Mouse (Mus musculus) erythroblast, adult 5-6 weeks (primary cell): ENCODE data around the gene Btrc. TPM values are rescaled to one million over a fixed set of nuclear protein-coding genes. Genes with fewer than 3 reads are reported as not detected.
"Not testable (repeated sequence)": the region's sequence is repeated elsewhere in the genome, so short reads cannot be mapped to it uniquely, and the experiment has no call there.

ENCODE experiments used
- ATAC-seq: replicated peaks from 2 replicates; pipeline ENCODE4 v1.8.0; 2016; ENCODE audit warnings: moderate number of reproducible peaks, mild to moderate bottlenecking, moderate TSS enrichment, inconsistent platforms; ENCODE audit not compliant: poor library complexity, low FRiP score, severe bottlenecking
- total RNA-seq, 2 experiments: library from RNA; stranded (forward) in 1 of 2; stranded (reverse) in 1 of 2; fragments of 150-400 nt in 1 of 2; fragments of 200-764, 138-1000 nt in 1 of 2; gene quantifications; 2 replicates each; pipeline versions ENCODE4 v1.2.3 to v1.2.4; 2015 to 2017; ENCODE audit warnings: low replicate concordance in 2 of 2

The Btrc gene
- total RNA-seq, 2 experiments from 2014 or later, result 357 to 645 TPM

- no peak for ATAC-seq
These were observed 152.7 kb downstream of the Btrc start for GRCm38 (mm10) chr19:45516264-45516663.

DNA sequence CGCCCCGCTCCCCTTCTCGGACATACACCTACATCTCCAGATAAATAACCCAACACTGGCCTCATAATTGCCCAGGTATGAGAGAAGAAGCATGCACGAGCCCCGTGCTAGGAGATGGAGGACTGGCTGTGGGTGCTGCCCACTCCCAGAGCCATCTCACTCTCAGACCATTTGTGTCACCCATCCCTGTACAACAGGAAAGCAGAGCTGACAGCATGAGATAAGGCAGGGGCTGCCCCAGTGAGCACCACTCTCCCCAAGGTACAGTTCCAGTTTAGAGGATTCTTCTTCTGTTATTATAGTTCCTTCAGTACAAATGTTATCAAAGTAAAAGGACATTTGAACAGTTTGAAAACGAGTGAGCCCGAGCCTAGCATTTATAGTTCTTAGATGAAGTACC lies 163.8 kb downstream of the Btrc start:
- no peak for ATAC-seq

- no peak for ATAC-seq
These were observed 164.5 kb downstream of the Btrc start for GRCm38 (mm10) chr19:45527931-45528534.

DNA sequence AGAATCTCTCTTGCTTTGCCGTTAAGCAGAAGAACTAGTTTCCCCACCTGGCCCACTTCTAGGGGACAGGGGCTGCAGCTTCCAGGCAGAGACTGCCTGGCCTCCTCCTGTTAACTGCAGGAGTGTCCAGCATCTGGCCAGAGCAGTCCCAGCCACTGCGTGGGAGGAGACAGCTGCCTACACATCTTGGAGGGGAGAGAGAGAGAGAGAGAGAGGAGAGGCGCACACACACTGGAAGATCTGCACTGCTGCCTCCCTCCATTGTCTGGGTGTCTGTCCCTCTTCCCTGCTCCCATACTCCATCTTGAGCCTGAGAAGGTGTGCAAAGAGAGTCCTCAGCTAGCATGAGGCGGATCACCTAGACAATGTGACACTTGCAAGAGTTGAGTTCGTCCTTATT lies 165.8 kb downstream of the Btrc start:
- no peak for ATAC-seq

- ATAC-seq, result 0 out of 2 replicates have a peak, but pooled peaks have one; percentile 14
These were observed 166.9 kb downstream of the Btrc start for GRCm38 (mm10) chr19:45530200-45530995.

DNA sequence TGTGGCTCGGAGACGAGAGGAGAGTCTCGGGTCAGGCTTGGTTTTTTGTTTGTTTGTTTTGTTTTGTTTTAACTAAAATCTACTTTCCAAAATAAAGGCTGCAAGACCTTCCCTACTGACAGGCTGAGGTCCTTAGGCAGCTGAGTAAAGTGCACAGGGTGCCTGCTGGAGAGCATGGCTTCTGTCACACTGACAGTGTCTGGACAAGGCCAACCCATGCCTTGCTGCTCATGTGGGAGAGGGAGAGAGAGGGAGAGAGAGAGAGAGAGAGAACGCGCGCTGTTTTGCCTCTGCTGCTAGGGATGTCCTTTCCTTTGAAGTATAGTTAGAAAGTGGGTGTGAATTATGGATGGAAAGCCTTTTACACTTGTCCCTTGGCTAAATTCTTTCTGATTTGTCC lies 168.0 kb downstream of the Btrc start:
- no peak for ATAC-seq

DNA sequence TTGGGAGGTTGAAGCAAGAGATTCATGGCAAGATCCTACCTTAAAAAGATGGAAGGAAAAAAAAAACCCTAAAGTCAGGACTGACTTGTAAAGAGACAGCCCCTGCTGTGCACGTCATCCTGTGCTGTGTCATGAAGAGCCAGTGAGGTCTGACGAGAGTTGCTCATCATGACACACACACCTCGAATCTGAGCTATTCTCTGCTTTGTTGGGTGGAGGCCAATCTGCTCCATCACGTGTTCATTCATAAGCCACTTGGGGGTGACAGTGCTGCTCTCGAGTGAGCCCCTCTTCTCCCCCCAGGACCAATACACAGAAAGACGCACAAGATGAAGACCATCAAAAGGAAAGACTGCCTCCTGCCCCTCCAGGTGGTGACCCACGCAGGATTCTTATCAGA lies 170.1 kb downstream of the Btrc start:
- ATAC-seq, result no peak

- no peak for ATAC-seq
These were observed 171.7 kb downstream of the Btrc start for GRCm38 (mm10) chr19:45535214-45535735.

- no peak for ATAC-seq
These were observed 172.4 kb downstream of the Btrc start for GRCm38 (mm10) chr19:45535929-45536328.

GRCm38 (mm10) chr19:45537505-45537904 lies 174.0 kb downstream of the Btrc start:
- ATAC-seq, result peak; percentile 68

- no peak for ATAC-seq
These were observed 177.3 kb downstream of the Btrc start for GRCm38 (mm10) chr19:45540657-45541408.

GRCm38 (mm10) chr19:45541409-45542041 lies 178.0 kb downstream of the Btrc start:
- no peak for ATAC-seq

DNA sequence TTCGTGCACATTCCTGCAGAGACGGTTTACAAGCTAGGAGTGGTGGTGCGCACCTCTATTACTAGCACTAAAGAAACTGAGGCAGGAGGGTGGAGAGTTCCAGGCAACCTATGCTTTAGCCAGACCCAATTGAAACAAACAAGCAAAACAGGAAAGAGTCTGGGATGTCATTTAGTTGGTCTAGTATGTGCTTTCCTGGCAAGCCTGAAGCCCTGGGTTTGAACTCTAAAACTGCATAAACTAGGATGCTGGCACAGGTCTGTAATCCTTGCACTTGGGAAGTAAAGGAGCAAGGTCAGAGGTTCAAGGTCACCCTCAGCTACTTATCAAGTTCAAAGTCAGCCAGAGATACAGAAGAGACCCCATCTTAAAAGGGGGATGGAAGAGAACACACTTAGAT lies 178.5 kb downstream of the Btrc start:
- ATAC-seq, result no peak

GRCm38 (mm10) chr19:45544152-45544924 lies 180.8 kb downstream of the Btrc start:
- ATAC-seq, result no peak

DNA sequence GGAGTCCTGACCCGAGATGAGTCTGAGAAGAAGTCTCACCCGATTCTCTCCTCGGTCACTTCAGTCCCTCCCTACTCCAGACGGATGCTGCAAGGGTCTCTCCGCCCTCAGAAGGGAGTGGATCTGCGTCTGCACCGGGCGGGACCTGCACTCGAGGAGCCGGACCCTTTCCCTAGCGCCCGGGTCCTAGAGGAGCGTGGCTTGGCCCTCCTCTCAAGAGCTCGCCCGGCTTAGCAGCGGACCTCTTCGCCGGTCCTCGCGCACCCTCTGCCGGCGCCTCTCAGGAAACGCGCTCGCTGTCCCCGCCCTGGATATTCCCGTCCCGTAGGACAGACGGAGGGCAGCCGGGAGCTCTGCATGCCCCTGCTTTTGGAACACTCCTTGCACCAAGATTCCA lies 181.4 kb downstream of the Btrc start:
- peak; percentile 85 for ATAC-seq

- not testable (repeated sequence) for ATAC-seq
These were observed 184.7 kb downstream of the Btrc start for GRCm38 (mm10) chr19:45548196-45548595.

DNA sequence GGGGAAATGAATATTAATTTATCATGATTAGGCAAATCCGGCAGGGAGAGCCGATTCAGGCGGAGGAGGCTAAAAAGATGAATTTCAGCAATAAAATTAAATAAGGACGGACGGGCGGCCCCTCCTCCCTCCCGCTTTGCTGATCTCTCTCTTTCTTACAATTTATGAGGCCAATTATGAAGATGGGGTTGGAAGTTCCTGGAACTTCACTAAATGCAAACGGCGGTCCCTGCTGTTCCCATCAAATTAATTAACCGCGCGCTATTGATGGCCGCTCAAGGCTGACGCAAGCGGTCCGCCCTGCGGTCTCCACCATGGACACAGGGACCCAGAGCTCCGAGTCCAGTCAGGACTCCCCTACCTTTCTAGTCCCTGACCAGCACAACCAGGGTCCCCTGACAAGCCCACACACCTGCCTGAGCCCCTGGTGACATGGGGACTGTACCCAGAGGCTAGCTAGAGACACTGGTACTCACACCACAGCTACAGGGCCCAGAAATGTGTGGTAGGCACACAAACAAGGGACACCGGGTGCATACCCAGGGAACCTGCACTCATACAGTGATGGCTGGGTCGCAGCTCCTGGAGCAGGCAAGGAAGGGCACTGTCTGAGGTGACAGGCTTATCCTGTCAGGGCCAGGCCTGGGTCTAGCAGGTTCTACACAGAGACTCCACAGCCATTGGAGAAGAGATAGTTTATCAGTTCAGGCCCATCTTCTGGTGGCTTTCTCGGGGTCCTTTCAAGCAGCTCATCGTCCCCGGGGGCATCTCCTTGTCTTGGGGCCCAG lies 185.8 kb downstream of the Btrc start:
- ATAC-seq, result no peak

DNA sequence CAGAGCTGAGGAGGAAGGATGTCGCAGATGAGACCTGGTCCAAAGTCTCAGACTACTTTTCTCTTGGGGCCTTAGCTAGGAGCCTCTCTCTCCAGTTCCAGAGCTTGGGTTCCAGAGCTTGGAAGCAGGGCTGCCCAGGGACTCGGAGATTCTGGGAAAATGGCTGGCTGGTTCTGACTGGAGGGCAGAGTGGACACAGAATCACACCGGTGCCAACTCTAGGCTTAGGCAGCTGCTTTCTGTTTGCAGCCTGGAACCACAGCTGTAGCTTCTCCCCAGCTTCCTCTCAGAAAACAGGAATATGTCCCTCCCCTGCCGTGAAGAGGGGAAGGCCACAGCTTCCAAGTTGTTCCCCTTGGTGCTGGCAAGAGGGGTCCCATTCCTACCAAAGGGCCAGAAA lies 186.4 kb downstream of the Btrc start:
- no peak for ATAC-seq

- no peak for ATAC-seq
These were observed 188.7 kb downstream of the Btrc start for GRCm38 (mm10) chr19:45552187-45552586.
